22 mouse cellular contexts compared by ENCODE assay signal in genomic region chr8:91340746-91341145, GRCm38 (mm10).
"Had no signal": no experiment of that assay in that cellular context is flagged by ENCODE, and none has a peak within 500 bp of the region (broad histone marks: within the 10 kb centered on the region; RNA-seq: fewer than 3 reads in every experiment).

No protein-coding gene starts in this region.

- H3K4me3 ChIP-seq: liver, embryonic 15.5 days; lung, embryonic 15.5 days; megakaryocyte, embryonic 14.5 days; midbrain, embryonic 13.5 days; midbrain, embryonic 15.5 days; myocyte; neural tube, embryonic 13.5 days; neural tube, embryonic 15.5 days had no signal

- H3K27ac ChIP-seq: liver, embryonic 15.5 days; lung, embryonic 15.5 days; macrophage; midbrain, embryonic 13.5 days; midbrain, embryonic 15.5 days; neural tube, embryonic 13.5 days; neural tube, embryonic 15.5 days had no signal

- DNase-seq: liver, postnatal 0 days; lung, adult 2 months; lung, postnatal 14 days; lung, postnatal 36 days; retina, postnatal 1 day; right cerebral cortex, adult 18-20 months; right cerebral cortex, postnatal 25 days; right cerebral cortex, postnatal 4 days; spleen, adult 18-20 months; thymus, adult 18-20 months; thymus, postnatal 14 days; thymus, postnatal 36 days had no signal

- H3K4me1 ChIP-seq: midbrain, embryonic 15.5 days; neural tube, embryonic 15.5 days had no signal

- H3K36me3 ChIP-seq: liver, embryonic 15.5 days; lung, embryonic 15.5 days; midbrain, embryonic 13.5 days; midbrain, embryonic 15.5 days; neural tube, embryonic 13.5 days; neural tube, embryonic 15.5 days had no signal

- ATAC-seq: liver, postnatal 0 days; midbrain, embryonic 13.5 days; midbrain, embryonic 15.5 days had no signal

- H3K9ac ChIP-seq: liver, embryonic 15.5 days; liver, postnatal 0 days; lung, embryonic 15.5 days; midbrain, embryonic 13.5 days; midbrain, embryonic 15.5 days; neural tube, embryonic 13.5 days; neural tube, embryonic 15.5 days had no signal

- H3K27me3 ChIP-seq: liver, embryonic 15.5 days; lung, embryonic 15.5 days; megakaryocyte, embryonic 14.5 days; midbrain, embryonic 13.5 days; midbrain, embryonic 15.5 days; neural tube, embryonic 13.5 days; neural tube, embryonic 15.5 days had no signal

- H3K9me3 ChIP-seq: liver, embryonic 15.5 days; lung, embryonic 15.5 days; midbrain, embryonic 15.5 days; neural tube, embryonic 15.5 days had no signal

- H3K4me2 ChIP-seq: liver, embryonic 15.5 days; lung, embryonic 15.5 days; midbrain, embryonic 11.5 days; midbrain, embryonic 13.5 days; midbrain, embryonic 15.5 days; neural tube, embryonic 13.5 days; neural tube, embryonic 15.5 days had no signal
